Mouse (Mus musculus) heart, postnatal 10 days (tissue): Measurements from ENCODE around the gene Gm8104. TPM values are rescaled to one million over a fixed set of nuclear protein-coding genes. Genes with fewer than 3 reads are reported as not detected.
"Not testable (repeated sequence)": the region's sequence is repeated elsewhere in the genome, so short reads cannot be mapped to it uniquely, and the experiment has no call there.

Source experiments
- DNase-seq, 2 experiments: peaks; one replicate each; pipeline ENCODE4 v3.0.0; 2021
- intact Hi-C: fragments of 180-260 bp; cut with DNase I; formaldehyde crosslinking; loops from one replicate; pipeline ENCODE4 v1.15.1; 2025
- total RNA-seq, 2 experiments: library from RNA; stranded (reverse); gene quantifications; 2 replicates each; pipeline ENCODE4 v1.2.3; 2021

Gene Gm8104
- not detected for total RNA-seq

GRCm38 (mm10) chr14:43100301-43100700 lies at the start of gene Gm8104:
Gene Gm8104, plus strand, starts transcription at chr14:43100601.
- intact Hi-C loops, DNase-seq: not testable (repeated sequence)

- intact Hi-C loops, result not testable (repeated sequence)
Observed at GRCm38 (mm10) chr14:43058063-43058462, 42.3 kb upstream of the Gm8104 start.

GRCm38 (mm10) chr14:43060179-43060578 lies 40.2 kb upstream of the Gm8104 start:
- intact Hi-C loops, DNase-seq: not testable (repeated sequence)

More at GRCm38 (mm10) chr14:43058063-43058462, 42.3 kb upstream of the Gm8104 start:
- not testable (repeated sequence) for DNase-seq

- DNase-seq, intact Hi-C loops: not testable (repeated sequence)
Observed at GRCm38 (mm10) chr14:43076543-43076942, 23.9 kb upstream of the Gm8104 start, which contains the start of gene Gm8094. Gene Gm8094, minus strand, starts transcription at chr14:43076643.

- intact Hi-C loops, DNase-seq: not testable (repeated sequence)
Observed at GRCm38 (mm10) chr14:43084936-43085730, 15.3 kb upstream of the Gm8104 start.

GRCm38 (mm10) chr14:43089103-43089919 lies 11.1 kb upstream of the Gm8104 start:
- intact Hi-C loops, DNase-seq: not testable (repeated sequence)

GRCm38 (mm10) chr14:43119673-43120072 lies 19.3 kb downstream of the Gm8104 start:
- intact Hi-C loops, DNase-seq: not testable (repeated sequence)

- DNase-seq, intact Hi-C loops: not testable (repeated sequence)
Observed at GRCm38 (mm10) chr14:43126286-43126685, 25.9 kb downstream of the Gm8104 start.

Other genes with a start within 250 kb of the Gm8104 start
- not detected for gene Gm21977, start 247.1 kb upstream of the Gm8104 start, total RNA-seq
- not detected for gene Gm8082, start 107.0 kb upstream of the Gm8104 start, total RNA-seq
- gene Gm10376, start 85.0 kb upstream of the Gm8104 start, total RNA-seq, result not detected
- not detected for gene Gm8094, start 24.0 kb upstream of the Gm8104 start, total RNA-seq
- not detected for gene Gm7233, start 79.3 kb downstream of the Gm8104 start, total RNA-seq
- gene Gm8122, start 134.7 kb downstream of the Gm8104 start, total RNA-seq, result not detected
- not detected for gene Gm8126, start 158.0 kb downstream of the Gm8104 start, total RNA-seq
- not detected for gene Gm9732, start 174.4 kb downstream of the Gm8104 start, total RNA-seq
- gene Gm8127, start 193.2 kb downstream of the Gm8104 start, total RNA-seq, result not detected
- gene 1700001F09Rik, start 247.2 kb downstream of the Gm8104 start, total RNA-seq, result not detected